Mouse (Mus musculus): ENCODE results near the gene Gm11011.
"Not testable (repeated sequence)": the region's sequence is repeated elsewhere in the genome, so short reads cannot be mapped to it uniquely, and the experiment has no call there.

Gm11011 gene

DNA sequence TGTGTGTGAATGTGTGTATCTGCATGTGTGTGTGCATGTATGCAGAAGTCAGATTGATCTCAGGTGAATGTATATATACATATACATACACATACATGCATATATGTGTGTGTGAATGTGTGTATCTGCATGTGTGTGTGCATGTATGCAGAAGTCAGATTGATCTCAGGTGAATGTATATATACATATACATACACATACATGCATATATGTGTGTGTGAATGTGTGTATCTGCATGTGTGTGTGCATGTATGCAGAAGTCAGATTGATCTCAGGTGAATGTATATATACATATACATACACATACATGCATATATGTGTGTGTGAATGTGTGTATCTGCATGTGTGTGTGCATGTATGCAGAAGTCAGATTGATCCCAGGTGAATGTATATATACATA, at the start of gene Gm11011:
Gene Gm11011, minus strand, starts transcription at position 101 of the 400 bp plus-strand sequence.
- not testable (repeated sequence) for DNase-seq (ENCODE audit: low spot score)

DNA sequence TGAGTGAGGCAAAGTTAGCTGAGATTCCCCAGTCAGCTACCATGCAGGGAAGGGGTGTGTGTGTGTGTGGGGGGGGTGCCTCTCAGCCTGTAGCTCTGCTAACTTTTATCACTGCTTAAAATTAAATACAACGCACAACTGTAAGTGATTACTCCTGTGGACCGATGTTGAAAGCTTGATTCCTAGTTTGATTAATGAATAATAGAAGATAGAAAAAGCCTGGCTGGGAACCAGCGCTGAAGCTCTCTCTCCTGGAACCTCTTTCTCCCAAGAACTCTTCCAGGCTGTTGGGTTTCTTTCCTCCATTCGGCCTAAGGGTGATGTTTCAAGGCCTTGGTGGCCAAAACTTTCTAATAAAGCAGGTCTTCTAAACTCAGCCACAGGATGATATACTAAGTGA, 48.9 kb upstream of the Gm11011 start:
- no peak for DNase-seq (ENCODE audit: low spot score)

- peak; percentile 63 for DNase-seq (ENCODE audit: low spot score)
Observed at GRCm38 (mm10) chr2:169635428-169635827, 47.9 kb upstream of the Gm11011 start.

DNA sequence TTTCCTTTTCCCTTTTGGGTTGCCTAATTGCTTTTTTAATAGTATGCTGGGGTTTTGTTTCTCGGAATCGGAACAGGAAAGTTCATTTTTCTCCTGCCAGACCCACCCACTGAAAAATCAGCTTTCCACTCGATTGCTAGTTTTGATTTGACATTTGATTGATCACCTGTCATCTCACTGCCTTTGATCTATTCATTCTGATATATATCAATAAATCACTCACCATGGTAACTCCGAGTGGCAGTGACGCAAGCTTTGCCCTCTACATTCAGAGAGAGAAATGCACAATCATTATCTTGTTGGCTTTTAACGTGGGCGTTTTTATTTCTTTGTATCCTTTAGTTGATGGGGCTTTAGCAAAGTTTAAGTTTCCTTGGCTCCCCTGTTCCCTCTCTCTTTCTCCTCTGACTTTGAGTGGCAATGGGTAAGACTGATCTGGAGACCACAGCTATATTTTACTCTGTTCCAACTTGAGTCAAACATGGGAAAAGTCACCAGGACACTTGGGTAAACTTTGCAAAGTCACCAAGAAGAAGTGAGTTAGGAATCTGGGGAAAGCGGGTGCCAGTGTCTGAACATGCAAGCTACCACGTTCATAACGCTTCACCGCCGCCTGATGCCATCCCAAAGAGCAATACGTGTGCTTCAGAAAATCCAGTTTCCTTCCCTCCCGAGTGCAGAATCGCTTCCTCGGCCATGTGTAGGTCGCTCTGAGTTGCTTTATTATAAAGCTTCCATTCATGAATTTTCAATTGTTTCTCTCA, 47.3 kb upstream of the Gm11011 start:
- no peak for DNase-seq (ENCODE audit: low spot score)

DNA sequence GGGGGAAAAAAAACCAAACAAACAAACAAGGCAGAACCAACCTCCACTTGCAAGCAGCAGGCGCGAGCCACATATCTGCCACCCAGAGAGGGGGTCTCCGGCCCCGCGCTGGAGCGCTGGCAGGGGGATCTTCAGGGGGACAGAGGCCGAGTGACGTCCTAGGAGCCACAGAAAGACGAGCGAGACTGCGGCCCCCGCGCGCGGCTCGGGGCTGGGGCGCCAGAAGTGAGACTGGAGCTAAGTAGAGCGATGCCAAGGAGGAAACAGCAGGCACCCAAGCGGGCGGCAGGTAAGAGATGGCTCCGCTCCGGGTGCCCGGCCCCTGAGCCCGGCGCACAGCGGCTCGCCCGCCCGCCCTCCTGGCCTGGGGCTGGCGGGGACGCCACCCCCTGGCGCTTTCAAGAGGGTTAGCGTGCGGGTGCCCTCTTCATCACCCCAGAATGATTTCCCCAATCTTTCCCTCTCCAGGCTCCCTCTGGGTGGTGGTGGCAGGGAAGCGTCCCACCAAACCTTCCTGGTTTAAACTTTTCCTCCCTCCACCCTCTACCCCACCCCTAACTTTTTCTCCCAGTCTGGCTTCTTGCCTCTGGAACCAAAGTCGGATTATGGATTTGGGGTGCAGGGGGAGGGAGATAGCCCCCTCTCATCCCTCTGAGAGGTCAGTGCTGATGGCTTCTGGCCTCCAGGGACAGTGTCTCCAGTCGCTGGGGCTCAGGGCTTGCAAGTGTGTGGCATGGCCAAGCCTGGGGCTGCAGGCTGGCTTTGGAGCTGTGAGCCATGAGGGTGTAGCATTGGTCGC, 46.1 kb upstream of the Gm11011 start:
- DNase-seq (ENCODE audit: low spot score): peak; percentile 62

DNA sequence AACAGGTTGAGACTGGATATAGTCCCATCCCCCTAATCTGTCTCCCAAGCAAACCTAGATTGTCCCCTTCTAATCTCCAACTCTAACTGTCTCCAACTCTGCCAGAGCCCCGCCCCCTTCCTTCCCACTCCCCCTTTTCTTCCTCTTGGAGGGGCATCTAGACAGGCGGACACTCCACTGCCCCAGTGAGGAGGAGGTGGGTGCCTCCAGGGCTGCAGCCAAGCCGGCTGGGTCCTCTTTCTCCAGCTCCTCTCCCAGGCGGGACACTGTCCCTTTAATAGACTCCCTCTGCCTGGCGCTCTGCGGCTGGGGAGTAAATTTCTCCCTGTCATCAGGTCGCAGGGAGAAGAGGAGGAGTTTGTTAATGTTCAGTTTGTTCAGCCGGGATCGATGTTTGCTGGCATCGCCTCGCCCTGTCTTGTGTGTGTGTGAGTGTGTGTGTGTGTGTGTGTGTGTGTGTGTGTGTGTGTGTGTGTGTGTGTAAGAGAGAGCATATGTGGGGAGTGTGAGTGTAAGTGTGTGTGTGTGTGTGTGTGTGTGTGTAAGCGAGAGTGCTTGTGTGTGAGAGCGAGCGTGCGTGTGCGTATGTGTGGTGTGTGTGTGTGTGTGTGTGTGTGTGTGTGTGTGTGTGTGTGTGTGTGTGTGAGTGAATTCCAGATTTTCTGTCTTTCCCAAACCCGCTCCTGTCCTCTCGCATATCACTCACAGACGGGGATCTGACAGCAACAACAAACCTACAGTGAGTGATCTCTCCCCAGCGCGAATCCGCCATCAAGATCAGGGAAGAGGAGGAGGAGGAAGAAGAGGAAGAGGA, 45.0 kb upstream of the Gm11011 start, which contains the start of gene Tshz2:
Gene Tshz2, plus strand, starts transcription at position 676 of the 814 bp plus-strand sequence.
- peak; percentile 77 for DNase-seq (ENCODE audit: low spot score)

GRCm38 (mm10) chr2:169630070-169630469, 42.5 kb upstream of the Gm11011 start:
- no peak for DNase-seq (ENCODE audit: low spot score)

GRCm38 (mm10) chr2:169621201-169621710, 33.7 kb upstream of the Gm11011 start:
- no peak for DNase-seq (ENCODE audit: low spot score)

- DNase-seq (ENCODE audit: low spot score): no peak
Observed at GRCm38 (mm10) chr2:169615998-169616397, 28.5 kb upstream of the Gm11011 start.

DNA sequence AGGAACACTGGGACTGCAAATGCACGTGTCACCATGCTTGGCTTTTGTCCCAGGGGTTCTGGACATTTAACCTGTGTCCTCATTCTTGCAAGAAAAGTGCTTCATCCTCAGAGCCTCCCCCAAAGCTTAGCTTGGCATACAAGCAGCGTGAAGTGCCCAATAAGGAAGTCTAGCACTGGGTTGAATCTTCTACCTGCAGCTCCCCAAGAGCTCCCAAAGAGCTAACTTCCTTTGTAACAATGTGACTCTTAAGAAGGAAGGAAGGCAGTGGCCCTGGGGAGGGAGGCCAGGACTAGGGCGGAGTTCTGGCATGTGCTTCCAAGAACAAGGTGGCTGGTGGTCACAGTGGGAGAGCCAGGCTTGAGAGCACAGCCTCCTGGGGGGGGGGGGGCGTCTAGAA, 27.1 kb upstream of the Gm11011 start:
- DNase-seq (ENCODE audit: low spot score): no peak

DNA sequence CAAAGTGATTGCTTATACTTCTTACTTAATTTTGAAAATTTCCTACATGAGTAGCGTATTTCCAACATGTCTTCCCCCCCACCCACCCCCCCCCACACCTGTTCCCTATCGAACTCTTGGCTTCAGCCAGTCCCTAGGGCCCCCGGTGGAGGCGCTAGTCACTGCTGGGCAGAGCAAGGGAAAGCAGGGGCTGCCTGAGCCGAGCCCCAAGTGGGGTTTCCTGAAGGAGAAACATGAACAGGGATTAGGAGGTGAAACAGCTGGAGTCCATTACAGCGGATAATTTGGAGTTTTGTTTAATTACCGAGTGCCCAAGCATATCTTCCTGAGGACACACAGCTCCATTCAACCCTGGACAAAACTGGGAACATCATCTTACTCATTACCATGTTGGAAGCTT, 24.0 kb upstream of the Gm11011 start:
- no peak for DNase-seq (ENCODE audit: low spot score)

- DNase-seq (ENCODE audit: low spot score): no peak
Observed at GRCm38 (mm10) chr2:169610882-169611281, 23.3 kb upstream of the Gm11011 start.

- no peak for DNase-seq (ENCODE audit: low spot score)
Observed at GRCm38 (mm10) chr2:169609956-169610355, 22.4 kb upstream of the Gm11011 start.

DNA sequence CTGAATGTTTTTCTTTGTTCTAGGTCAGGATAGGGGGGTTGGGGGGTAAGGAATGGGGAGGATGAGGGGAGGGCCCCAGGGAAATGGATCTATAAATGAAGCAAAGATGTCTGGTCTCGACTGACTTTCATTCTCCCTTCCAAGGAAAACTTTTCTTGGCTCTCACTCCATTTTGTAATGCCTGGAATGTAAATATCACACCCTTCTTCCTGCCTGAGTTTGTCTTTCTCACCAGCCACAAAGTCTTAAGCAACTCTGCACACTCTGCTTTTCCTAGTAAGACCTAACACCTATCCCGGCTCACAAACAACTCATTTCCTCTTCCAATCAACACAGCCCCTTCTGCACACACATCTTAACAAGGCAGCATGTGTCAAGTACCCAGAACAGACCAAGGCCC, 20.2 kb upstream of the Gm11011 start:
- no peak for DNase-seq (ENCODE audit: low spot score)

DNA sequence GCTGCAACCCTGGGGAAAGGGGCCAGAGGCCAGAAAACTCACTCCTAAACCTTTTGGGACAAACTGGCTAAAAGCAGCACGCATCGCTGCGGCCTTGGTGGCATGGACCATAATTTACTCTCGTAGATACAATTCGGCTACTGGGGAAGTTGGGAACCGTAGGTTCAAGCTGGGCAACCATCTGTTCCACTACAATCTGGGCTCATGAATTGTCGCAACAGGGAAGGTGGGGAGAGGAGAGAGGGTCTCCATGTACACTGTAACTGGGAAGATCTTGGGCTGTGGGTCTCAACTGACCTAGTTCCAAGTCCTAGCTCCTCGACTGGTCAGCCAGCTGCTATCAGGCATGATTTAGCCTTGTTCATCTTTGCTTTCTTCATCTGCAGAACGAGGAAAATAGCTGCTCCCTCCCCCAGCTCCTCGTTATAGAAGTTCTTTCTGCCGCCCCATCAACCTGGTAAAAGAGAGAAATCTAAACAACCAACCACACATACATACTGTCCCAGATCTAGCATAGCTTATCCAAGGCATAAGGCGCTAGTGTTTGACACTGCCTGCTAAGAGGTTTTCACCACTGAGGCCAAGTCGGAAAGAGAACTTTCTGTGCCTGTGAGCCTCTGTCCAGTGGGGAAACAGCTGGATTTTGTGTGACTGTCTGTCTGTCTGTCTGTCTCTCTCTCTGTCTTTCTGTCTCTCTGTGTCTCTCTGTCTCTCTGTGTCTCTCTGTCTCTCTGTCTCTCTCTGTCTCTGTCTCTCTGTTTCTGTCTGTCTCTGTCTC, 19.5 kb upstream of the Gm11011 start:
- DNase-seq (ENCODE audit: low spot score): no peak

DNA sequence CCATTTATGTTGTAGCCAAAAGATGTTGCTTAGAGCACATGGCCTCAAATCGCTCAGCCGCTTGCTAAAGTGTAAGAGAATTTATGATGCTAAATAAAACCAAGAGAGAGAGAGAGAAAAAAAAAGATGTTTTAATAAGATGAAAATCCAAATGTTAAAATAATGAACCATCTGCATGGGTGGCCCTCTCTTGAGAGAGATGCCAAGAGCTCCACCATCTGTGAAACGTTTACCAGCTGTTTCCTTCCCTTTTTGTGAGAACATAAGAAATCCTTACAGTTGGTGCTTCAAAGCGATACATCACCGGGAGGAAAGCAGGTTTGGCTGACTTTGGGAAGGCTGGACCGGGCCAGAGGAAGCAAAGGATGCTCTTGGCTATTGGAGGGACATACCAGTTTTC, 12.6 kb upstream of the Gm11011 start:
- no peak for DNase-seq (ENCODE audit: low spot score)

DNA sequence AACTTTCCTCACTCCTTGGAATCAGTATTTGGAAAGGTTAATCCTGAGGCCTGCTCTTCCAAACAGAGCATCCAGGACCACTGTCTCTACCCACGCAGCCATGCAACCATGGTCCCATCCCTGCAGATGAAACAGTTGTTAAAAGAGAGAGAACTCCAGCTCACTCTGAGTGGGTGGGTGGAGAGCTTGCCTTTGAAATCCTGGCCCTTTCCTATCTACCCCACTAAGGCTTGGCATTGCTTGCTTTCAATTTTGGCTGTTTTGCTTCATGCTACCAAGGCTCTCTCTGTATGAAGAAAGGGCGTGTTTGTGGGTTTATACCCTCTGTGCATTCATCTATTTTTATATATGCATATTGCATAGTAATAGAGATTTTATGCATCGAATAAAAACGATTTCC, 12.0 kb upstream of the Gm11011 start:
- DNase-seq (ENCODE audit: low spot score): no peak

DNA sequence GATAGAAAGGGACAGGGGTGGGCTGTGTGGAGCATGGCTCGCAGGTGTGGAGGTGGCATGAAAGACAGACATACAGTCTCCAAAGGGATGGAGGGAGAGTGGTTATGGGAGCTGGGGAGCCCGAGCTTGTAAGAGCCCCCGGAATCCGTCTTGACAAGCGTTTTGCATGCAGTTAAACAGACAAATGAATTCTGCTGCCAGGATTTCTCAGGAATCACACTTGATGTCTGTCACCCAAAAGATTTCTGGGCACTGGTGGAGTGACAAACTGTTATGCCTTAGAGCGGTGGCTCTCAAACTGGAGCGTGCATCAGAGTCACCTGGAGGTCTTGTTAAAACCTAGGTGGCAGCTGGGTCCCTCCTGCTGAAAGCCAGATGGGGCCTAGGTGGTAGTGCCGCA, 10.4 kb upstream of the Gm11011 start:
- no peak for DNase-seq (ENCODE audit: low spot score)

- DNase-seq (ENCODE audit: low spot score): no peak
Observed at GRCm38 (mm10) chr2:169597357-169597756, 9.8 kb upstream of the Gm11011 start.

GRCm38 (mm10) chr2:169593742-169594141, 6.2 kb upstream of the Gm11011 start:
- no peak for DNase-seq (ENCODE audit: low spot score)

DNA sequence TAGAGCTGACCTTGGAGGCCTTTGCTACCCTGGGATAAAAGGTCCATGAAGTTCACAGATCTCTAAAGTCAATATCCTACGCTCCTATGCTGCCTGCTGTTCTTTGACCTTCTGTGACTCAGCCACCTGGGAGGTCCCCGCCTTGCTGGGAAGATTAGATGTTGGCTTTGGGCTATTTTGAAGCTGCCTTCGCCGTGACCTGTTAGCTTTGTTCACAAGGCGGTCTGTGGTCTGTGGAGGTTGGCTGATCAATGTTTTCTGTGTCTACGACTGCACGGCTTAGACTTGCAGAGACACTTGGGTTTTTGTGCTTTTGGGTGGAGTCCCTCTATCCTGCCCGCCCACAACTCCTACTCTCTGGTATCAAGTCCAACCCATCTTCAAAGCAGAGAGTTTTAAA, 2.9 kb upstream of the Gm11011 start:
- no peak for DNase-seq (ENCODE audit: low spot score)
